Mouse (Mus musculus): ENCODE measurements at regions not wholly inside any gene's neighbourhood (a gene's known extent, or its start where the extent isn't known, plus 50 kb on each side); places are given as distances from the start of the nearest gene placed in this dataset.
A peak's percentile ranks its signal among the peaks of the same experiment; 100 is the strongest.

DNA sequence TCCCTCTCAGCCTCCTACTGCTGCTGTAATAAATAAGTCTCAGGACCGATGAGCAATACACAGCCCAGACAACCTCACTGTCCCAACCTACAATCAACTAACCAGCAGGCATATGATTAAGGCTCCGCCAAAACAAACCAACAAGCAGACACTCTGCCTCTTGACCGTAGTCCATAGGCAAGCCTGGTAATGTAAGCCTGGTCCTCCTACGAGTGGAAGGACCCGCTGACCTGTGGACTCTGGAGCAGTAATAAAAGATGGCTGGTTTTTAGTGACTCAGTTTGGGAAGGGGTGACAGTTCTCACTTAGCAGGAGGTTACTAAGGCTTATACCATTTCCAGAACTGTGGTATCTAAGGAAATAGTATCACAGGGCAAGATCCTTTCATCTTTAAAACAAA is 53.4 kb downstream of the Gm47996 start:
- DNase-seq (ENCODE audit: low spot score in 2 of 2), result no peak

DNA sequence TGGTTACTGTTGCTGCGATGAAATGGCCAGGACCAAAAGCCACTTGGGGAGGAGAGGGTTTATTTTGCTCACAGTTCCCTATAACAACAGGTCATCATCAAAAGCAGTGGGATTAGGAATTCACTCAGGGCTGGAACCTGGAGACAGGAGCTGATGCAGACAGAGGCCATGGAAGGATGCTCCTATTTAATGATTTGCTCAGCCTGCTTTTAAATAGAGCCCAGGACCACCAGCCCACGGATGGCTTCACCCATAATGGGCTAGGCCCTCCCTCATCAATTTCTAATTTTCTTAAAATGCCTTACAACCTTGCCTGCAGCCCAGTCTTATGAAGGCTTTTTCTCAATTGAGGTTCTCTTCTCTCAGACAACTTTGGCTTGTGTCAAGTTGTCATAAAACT is 53.9 kb downstream of the Gm47996 start:
- no peak for DNase-seq (ENCODE audit: low spot score in 2 of 2)

- no peak for DNase-seq (ENCODE audit: low spot score in 2 of 2)
These were observed 54.9 kb downstream of the Gm47996 start for GRCm38 (mm10) chr1:151264789-151265188.

GRCm38 (mm10) chr1:151265590-151265989 is 55.7 kb downstream of the Gm47996 start:
- DNase-seq (ENCODE audit: low spot score in 2 of 2), result no peak

GRCm38 (mm10) chr1:151266703-151267102 is 56.8 kb downstream of the Gm47996 start:
- DNase-seq (ENCODE audit: low spot score in 2 of 2), result no peak

GRCm38 (mm10) chr1:151270691-151271090 is 60.8 kb downstream of the Gm47996 start:
- DNase-seq (ENCODE audit: low spot score in 2 of 2), result peak in 1 of 2 experiments; percentile 16

DNA sequence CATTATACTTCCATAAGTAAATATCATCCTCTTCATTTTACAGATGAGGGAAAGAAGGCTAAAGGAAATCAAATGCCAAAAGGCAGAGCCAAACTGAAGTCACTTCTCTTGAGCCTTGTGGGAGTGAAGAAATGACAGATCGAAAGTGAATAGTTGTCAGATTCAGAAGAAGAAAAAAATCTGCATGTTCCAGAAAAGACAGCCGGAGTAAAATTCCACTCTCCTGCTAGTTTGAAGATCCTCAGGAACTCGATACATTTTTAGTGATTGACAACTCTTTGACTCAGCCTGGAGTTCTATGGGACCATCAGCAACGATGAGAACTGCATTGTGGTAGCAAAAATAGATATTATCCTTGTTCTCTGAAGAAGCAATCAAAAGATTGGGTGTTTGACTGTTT is 64.4 kb downstream of the Gm47996 start:
- DNase-seq (ENCODE audit: low spot score in 2 of 2), result no peak

DNA sequence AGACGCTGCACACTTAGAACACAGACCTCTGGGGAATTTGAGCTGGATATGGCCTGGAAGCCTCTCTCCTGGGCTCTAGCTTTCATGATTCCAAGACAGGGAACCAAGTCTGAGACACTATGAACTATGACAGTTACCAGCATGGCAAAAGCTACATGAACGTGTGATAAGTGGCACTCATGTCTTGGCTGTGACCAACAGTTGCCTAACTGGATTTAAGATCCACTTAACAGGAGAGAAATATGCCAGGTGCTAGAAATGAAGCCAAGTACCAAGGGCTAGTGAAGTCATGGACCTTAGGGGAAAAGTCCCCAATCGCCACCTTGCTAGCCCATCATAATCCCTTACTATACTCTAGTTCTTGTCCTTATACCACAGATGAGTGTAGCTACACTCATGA is 65.7 kb downstream of the Gm47996 start:
- DNase-seq (ENCODE audit: low spot score in 2 of 2), result no peak

DNA sequence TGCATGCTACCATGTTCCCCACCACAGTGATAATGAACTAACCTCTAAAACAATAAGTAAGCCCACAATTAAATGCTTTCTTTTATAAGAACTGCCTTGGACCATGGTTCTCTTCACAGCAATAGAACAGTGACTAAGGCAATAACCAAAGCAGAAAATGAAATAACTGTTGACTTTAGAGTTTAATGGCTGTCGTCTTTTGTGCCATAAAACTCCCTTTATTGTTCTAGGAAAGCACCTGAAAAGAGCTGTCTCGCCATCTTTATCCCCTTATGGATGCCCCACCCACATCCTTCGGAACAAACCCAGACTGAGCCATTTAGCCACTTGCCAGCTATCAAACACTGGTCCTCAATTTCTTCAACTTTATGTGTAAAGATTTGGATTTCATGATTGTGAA is 64.3 kb upstream of the Ivns1abp start:
- no peak for DNase-seq (ENCODE audit: low spot score in 2 of 2)

DNA sequence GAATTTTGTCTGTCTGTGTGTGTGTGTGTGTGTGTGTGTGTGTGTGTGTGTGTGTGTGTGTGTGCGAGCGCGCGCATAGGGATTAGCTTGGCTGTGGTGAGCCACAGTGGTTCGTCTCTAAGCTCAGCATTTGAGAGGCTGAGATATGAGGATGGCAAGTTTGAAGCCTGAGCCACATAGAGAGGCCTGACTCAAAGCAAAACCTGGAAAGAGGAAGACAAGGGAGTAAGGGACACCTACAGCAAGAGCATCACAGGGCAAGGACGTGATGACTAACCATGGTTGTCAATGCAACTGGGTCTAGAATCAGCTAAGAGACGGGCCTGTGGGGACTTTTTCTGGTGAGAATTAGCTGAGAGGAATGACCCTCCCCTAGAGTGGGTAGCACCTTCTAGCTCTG is 59.2 kb upstream of the Ivns1abp start:
- DNase-seq (ENCODE audit: low spot score in 2 of 2), result peak in 1 of 2 experiments; percentile 1

DNA sequence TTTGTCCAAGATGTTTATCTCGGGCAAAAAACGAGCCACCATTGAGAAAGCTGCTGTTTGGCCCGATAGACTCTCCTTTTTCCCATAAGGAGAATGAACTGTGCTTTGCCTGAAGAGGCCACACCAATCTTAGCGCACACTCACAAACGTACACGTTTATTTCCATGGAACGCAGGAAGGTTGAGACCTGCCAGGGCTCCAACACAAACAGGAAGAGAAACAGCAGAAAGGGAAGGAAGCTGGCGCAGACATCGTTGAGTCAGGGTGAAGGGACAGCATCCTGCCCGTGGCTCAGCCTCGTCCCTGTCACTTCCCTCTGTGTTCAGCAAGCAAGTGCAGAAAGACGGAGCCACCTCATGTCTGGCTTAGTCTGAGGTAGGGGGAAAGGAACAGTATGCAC is 56.8 kb upstream of the Ivns1abp start:
- DNase-seq (ENCODE audit: low spot score in 2 of 2), result peak; percentile 14 to 36

- DNase-seq (ENCODE audit: low spot score in 2 of 2), result no peak
These were observed 55.2 kb upstream of the Ivns1abp start for GRCm38 (mm10) chr1:151289061-151289460.

DNA sequence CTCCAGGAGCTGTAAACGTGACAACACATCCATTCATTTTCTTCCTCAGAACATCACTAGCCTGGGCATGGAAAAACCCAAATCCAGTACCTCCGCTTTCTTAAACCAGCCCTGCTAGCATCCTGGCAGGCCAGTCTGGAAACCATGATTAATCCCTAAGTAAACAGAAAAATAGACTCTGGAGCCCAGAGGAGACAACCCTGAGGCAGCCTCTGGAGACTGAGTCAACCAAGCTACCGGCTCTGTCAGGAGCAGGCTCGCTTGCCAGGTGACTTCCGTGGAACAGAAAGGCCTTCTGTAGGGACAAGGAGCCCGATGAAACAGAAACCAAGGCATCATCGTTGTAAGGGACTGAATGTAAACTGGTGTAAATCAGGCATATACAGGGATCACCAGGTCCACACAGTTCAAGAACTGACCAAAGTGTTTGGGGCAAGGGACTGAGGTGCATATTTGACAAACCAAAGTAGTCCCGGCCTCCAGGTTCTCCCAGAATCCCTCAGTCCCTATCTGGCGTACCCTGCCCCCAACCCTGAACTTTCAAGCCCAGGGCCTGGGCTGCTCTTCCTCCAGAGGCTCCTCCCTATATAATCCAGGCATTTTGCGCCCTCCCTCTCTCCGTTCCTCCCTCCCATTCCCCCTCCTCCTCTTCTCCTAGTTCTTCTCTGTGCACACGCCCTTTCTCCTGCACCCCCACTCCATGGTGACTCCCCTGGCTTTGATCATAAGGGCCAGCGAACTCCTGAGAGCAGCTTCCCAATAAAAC is 54.6 kb upstream of the Ivns1abp start:
- DNase-seq (ENCODE audit: low spot score in 2 of 2), result no peak

GRCm38 (mm10) chr1:151293311-151294050 is 50.8 kb upstream of the Ivns1abp start:
- DNase-seq (ENCODE audit: low spot score in 2 of 2), result no peak

Measured in natural killer cell, adult 2 months (primary cell).